Mouse (Mus musculus): ENCODE results near the gene Gm27027.
A peak's percentile ranks its signal among the peaks of the same experiment; 100 is the strongest.

The Gm27027 gene

GRCm38 (mm10) chr2:93976436-93977252 lies 19.5 kb downstream of the Gm27027 start:
- peak in 1 of 2 experiments; percentile 46 for DNase-seq (ENCODE audit: low spot score in 2 of 2)

- DNase-seq (ENCODE audit: low spot score in 2 of 2) = no peak
These were observed 20.4 kb downstream of the Gm27027 start for GRCm38 (mm10) chr2:93975526-93976435.

- DNase-seq (ENCODE audit: low spot score in 2 of 2) = no peak
These were observed 21.1 kb downstream of the Gm27027 start for GRCm38 (mm10) chr2:93975041-93975440.

GRCm38 (mm10) chr2:93971647-93972046 lies 24.5 kb downstream of the Gm27027 start:
- DNase-seq (ENCODE audit: low spot score in 2 of 2) = no peak

GRCm38 (mm10) chr2:93964494-93965160 lies 31.5 kb downstream of the Gm27027 start:
- DNase-seq (ENCODE audit: low spot score in 2 of 2) = no peak

- no peak for DNase-seq (ENCODE audit: low spot score in 2 of 2)
These were observed 32.4 kb downstream of the Gm27027 start for GRCm38 (mm10) chr2:93963802-93964201.

- DNase-seq (ENCODE audit: low spot score in 2 of 2) = no peak
These were observed 34.4 kb downstream of the Gm27027 start for GRCm38 (mm10) chr2:93961716-93962115.

GRCm38 (mm10) chr2:93959346-93959745 lies 36.8 kb downstream of the Gm27027 start:
- no peak for DNase-seq (ENCODE audit: low spot score in 2 of 2)

GRCm38 (mm10) chr2:93958216-93958615 lies 37.9 kb downstream of the Gm27027 start:
- no peak for DNase-seq (ENCODE audit: low spot score in 2 of 2)

- DNase-seq (ENCODE audit: low spot score in 2 of 2) = no peak
These were observed 38.4 kb downstream of the Gm27027 start for GRCm38 (mm10) chr2:93957785-93958175.

GRCm38 (mm10) chr2:93956908-93957784 lies 39.0 kb downstream of the Gm27027 start, which contains the start of gene Gm13889:
Gene Gm13889 (minus strand): TSS chr2:93957201.
- peak; percentile 88 to 92 for DNase-seq (ENCODE audit: low spot score in 2 of 2)

GRCm38 (mm10) chr2:93956331-93956801 lies 39.8 kb downstream of the Gm27027 start:
- peak in 1 of 2 experiments; percentile 61 for DNase-seq (ENCODE audit: low spot score in 2 of 2)

GRCm38 (mm10) chr2:93955886-93956285 lies 40.3 kb downstream of the Gm27027 start:
- no peak for DNase-seq (ENCODE audit: low spot score in 2 of 2)

GRCm38 (mm10) chr2:93954781-93955578 lies 41.2 kb downstream of the Gm27027 start:
- DNase-seq (ENCODE audit: low spot score in 2 of 2) = no peak

GRCm38 (mm10) chr2:93953726-93954125 lies 42.4 kb downstream of the Gm27027 start:
- DNase-seq (ENCODE audit: low spot score in 2 of 2) = no peak

GRCm38 (mm10) chr2:93946976-93947375 lies 49.2 kb downstream of the Gm27027 start:
- DNase-seq (ENCODE audit: low spot score in 2 of 2) = no peak

GRCm38 (mm10) chr2:93944855-93945254 lies 51.3 kb downstream of the Gm27027 start:
- no peak for DNase-seq (ENCODE audit: low spot score in 2 of 2)

- DNase-seq (ENCODE audit: low spot score in 2 of 2) = no peak
These were observed 52.1 kb downstream of the Gm27027 start for GRCm38 (mm10) chr2:93944099-93944498.

GRCm38 (mm10) chr2:93941670-93942069 lies 54.5 kb downstream of the Gm27027 start:
- no peak for DNase-seq (ENCODE audit: low spot score in 2 of 2)

- DNase-seq (ENCODE audit: low spot score in 2 of 2) = no peak
These were observed 57.6 kb downstream of the Gm27027 start for GRCm38 (mm10) chr2:93938534-93938933.
